Mouse (Mus musculus) lung, embryonic 15.5 days (tissue): ENCODE data around the gene Trmt10c. TPM values are rescaled to one million over a fixed set of nuclear protein-coding genes. Genes with fewer than 3 reads are reported as not detected.
"Not testable (repeated sequence)": the region's sequence is repeated elsewhere in the genome, so short reads cannot be mapped to it uniquely, and the experiment has no call there.

Experiments used
- ATAC-seq: fragments of 200-750 bp; cut with Nextera tagmentation; 2 replicates; pipeline ENCODE4 v1.8.0; 2017; ENCODE audit warnings: moderate number of reproducible peaks, borderline replicate concordance; ENCODE audit not compliant: low FRiP score, low TSS enrichment; ENCODE audit errors: extremely low read depth
- H3K27ac ChIP-seq: fragments of 300-500 bp; sonication (generic); 2 replicates; pipeline ENCODE4 v1.5.1; 2015; ENCODE audit warnings: moderate library complexity, mild to moderate bottlenecking, inconsistent platforms
- H3K27me3 ChIP-seq: fragments of 300-500 bp; sonication (generic); 2 replicates; pipeline ENCODE4 v1.6.1; 2015; ENCODE audit warnings: inconsistent platforms
- H3K36me3 ChIP-seq: fragments of 300-500 bp; sonication (generic); 2 replicates; pipeline ENCODE4 v1.6.1; 2015; ENCODE audit warnings: inconsistent platforms
- H3K4me1 ChIP-seq: fragments of 300-500 bp; sonication (generic); 2 replicates; pipeline ENCODE4 v1.6.1; 2015; ENCODE audit warnings: inconsistent platforms
- H3K4me2 ChIP-seq: fragments of 300-500 bp; sonication (generic); 2 replicates; pipeline ENCODE4 v1.6.1; 2015; ENCODE audit warnings: inconsistent platforms, mild to moderate bottlenecking, moderate library complexity
- H3K4me3 ChIP-seq: fragments of 300-500 bp; sonication (generic); 2 replicates; pipeline ENCODE4 v1.5.1; 2015; ENCODE audit warnings: mild to moderate bottlenecking, inconsistent platforms
- H3K9ac ChIP-seq: fragments of 300-500 bp; sonication (generic); 2 replicates; pipeline ENCODE4 v1.6.1; 2015; ENCODE audit warnings: inconsistent platforms
- H3K9me3 ChIP-seq: fragments of 300-500 bp; sonication (generic); 2 replicates; pipeline ENCODE4 v1.6.1; 2016; ENCODE audit warnings: inconsistent platforms
- WGBS: fragments of 180-500 bp; shearing (Covaris S2); methylation state at CpG from one replicate; pipeline ENCODE4 v1.1.7; 2015; 5-methylcytosine and 5-hydroxymethylcytosine counted together
- polyA plus RNA-seq: library from polyadenylated mRNA; unstranded; fragments of >200 nt; fragmentation: Nextera tagmentation; extraction: Ambion mirVana; gene quantifications from 2 replicates; pipeline ENCODE4 v1.2.1, GENCODE M21; 2015

Gene Trmt10c
- polyA plus RNA-seq, 1 experiment from 2014 or later, result 25.4 TPM

- H3K27ac ChIP-seq, result no peak overlapping the region
- H3K4me1 ChIP-seq, result no peaks in the 10 kb centered on the region
- no peak overlapping the region for H3K9ac ChIP-seq
- 86% methylated on average over 6 of the region's 6 CpGs for WGBS
- H3K9me3 ChIP-seq, result no peaks in the 10 kb centered on the region
- H3K27me3 ChIP-seq, result no peaks in the 10 kb centered on the region
- H3K4me3 ChIP-seq, result no peak overlapping the region
- ATAC-seq, result no peak
- no peaks in the 10 kb centered on the region for H3K36me3 ChIP-seq
- no peak overlapping the region for H3K4me2 ChIP-seq
Measured at GRCm38 (mm10) chr16:56068523-56069070, 31.0 kb upstream of the Trmt10c start.

DNA sequence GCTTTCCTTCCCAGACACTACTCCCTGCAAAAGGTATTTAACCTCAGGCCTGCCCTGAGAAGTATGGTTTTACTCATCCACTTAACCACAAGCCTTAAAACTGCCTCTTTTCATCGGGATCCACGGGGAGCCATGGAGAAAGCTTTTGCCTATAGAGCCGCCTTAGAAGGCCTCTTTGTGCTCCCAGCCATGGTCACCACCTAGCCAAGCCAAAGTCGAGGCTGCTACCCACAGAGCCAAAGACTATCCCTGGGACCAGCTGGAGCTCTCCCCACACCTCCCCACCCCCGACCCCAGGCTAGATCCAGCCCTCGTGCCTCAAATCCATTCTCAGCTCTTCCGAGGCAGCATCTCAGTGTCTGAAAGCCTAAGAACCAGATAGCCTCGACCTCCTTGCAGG, 28.5 kb upstream of the Trmt10c start:
- no peak overlapping the region for H3K4me2 ChIP-seq
- H3K27ac ChIP-seq, result no peak overlapping the region
- no peaks in the 10 kb centered on the region for H3K4me1 ChIP-seq
- H3K27me3 ChIP-seq, result no peaks in the 10 kb centered on the region
- 52% methylated on average over 8 of the region's 8 CpGs for WGBS
- no peak overlapping the region for H3K9ac ChIP-seq
- ATAC-seq, result no peak
- H3K36me3 ChIP-seq, result no peaks in the 10 kb centered on the region
- H3K4me3 ChIP-seq, result no peak overlapping the region
- no peaks in the 10 kb centered on the region for H3K9me3 ChIP-seq

GRCm38 (mm10) chr16:56064334-56064990, 26.8 kb upstream of the Trmt10c start:
- peak overlapping the region; percentile 50; the same call in 1 of the 2 replicates for H3K27ac ChIP-seq
- no peaks in the 10 kb centered on the region for H3K9me3 ChIP-seq
- peak; percentile 87 for ATAC-seq
- peak overlapping the region; percentile 47 for H3K9ac ChIP-seq
- peak overlapping the region; percentile 48 for H3K4me3 ChIP-seq
- H3K27me3 ChIP-seq, result no peaks in the 10 kb centered on the region
- H3K4me1 ChIP-seq, result no peaks in the 10 kb centered on the region
- no peaks in the 10 kb centered on the region for H3K36me3 ChIP-seq
- H3K4me2 ChIP-seq, result peak overlapping the region; percentile 74
- WGBS, result 2% methylated on average over 20 of the region's 20 CpGs

DNA sequence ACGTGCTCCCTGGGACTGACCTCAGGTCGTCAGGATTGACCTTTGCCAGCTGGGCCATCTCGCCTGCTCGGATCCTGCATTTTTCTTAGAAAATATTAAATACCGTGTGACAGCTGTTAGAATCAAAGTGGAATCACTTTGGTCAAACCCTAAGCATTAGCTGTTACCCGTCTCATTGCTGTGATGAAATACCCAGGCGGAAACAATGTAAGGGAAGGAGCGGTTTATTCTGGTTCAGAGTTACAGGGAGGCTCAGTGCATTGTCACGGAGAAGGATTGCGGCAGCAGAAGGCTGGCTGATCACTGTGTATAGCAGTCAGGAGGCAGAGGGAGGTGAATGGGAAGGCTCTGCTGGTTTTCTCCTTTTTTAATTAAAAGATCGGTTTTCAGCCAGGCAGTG, 25.4 kb upstream of the Trmt10c start:
- no peak overlapping the region for H3K27ac ChIP-seq
- ATAC-seq, result no peak
- WGBS, result 54% methylated on average over 11 of the region's 11 CpGs
- no peak overlapping the region for H3K9ac ChIP-seq
- no peaks in the 10 kb centered on the region for H3K9me3 ChIP-seq
- no peak overlapping the region for H3K4me2 ChIP-seq
- H3K27me3 ChIP-seq, result no peaks in the 10 kb centered on the region
- no peaks in the 10 kb centered on the region for H3K4me1 ChIP-seq
- no peaks in the 10 kb centered on the region for H3K36me3 ChIP-seq
- H3K4me3 ChIP-seq, result no peak overlapping the region

- WGBS, result 74% methylated on average over 7 of the region's 7 CpGs
- Histone ChIP-seq H3K27me3 (no peaks in the 10 kb centered on the region), H3K9me3 (no peaks in the 10 kb centered on the region), H3K36me3 (no peaks in the 10 kb centered on the region), H3K4me3 (no peak overlapping the region), H3K4me1 (no peaks in the 10 kb centered on the region), H3K4me2 (no peak overlapping the region), H3K9ac (no peak overlapping the region), H3K27ac (no peak overlapping the region)
- ATAC-seq, result no peak
Measured at GRCm38 (mm10) chr16:56061995-56062594, 24.5 kb upstream of the Trmt10c start.

- Histone ChIP-seq H3K4me3 (no peak overlapping the region), H3K4me2 (no peak overlapping the region), H3K27me3 (no peaks in the 10 kb centered on the region), H3K9me3 (no peaks in the 10 kb centered on the region), H3K4me1 (no peaks in the 10 kb centered on the region), H3K9ac (no peak overlapping the region), H3K36me3 (no peaks in the 10 kb centered on the region), H3K27ac (no peak overlapping the region)
- 79% methylated on average over 10 of the region's 10 CpGs for WGBS
- ATAC-seq, result no peak
Measured at GRCm38 (mm10) chr16:56058151-56058550, 20.5 kb upstream of the Trmt10c start.

DNA sequence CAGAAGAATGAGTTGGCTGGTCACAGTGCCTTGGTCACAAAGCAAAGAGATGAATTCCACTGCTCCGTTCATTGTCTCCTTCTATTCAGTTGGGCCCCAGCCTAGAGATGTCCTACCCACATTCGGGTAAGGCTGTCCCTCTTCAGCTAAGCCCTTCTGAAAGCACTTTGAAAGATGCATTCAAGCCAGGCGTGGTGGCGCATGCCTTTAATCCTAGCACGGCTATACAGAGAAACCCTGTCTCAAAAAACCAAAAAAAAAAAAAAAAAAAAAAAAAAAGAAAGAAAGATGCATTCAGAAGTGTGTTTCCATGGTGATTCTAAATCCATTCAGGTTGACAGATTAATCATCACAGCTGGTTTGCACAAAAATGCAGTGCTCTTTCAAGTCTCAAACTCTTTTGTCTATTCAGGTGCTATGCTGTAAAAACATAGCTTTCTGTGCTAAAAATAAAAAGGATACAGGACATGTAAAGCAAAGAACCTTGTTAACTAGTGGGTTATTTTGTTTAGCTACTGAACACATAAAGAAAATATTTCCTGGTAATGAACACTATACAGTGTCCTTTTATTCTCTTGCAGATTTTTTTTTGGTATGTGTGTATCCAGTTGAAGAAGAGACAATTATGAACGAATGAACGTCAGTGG, 19.4 kb upstream of the Trmt10c start:
- no peak for ATAC-seq
- H3K27me3 ChIP-seq, result no peaks in the 10 kb centered on the region

GRCm38 (mm10) chr16:56055911-56056310, 18.3 kb upstream of the Trmt10c start:
- Histone ChIP-seq H3K36me3 (no peaks in the 10 kb centered on the region), H3K4me1 (no peaks in the 10 kb centered on the region), H3K9ac (no peak overlapping the region), H3K27me3 (no peaks in the 10 kb centered on the region), H3K27ac (no peak overlapping the region), H3K9me3 (no peaks in the 10 kb centered on the region), H3K4me3 (no peak overlapping the region), H3K4me2 (no peak overlapping the region)
- no peak for ATAC-seq
- 79% methylated on average over 3 of the region's 3 CpGs for WGBS

More for the DNA sequence above, 19.4 kb upstream of the Trmt10c start:
- H3K4me2 ChIP-seq, result no peak overlapping the region
- H3K9me3 ChIP-seq, result no peaks in the 10 kb centered on the region
- no peaks in the 10 kb centered on the region for H3K36me3 ChIP-seq
- WGBS, result 68% methylated on average over 7 of the region's 7 CpGs
- no peak overlapping the region for H3K9ac ChIP-seq
- no peak overlapping the region for H3K27ac ChIP-seq
- H3K4me1 ChIP-seq, result no peaks in the 10 kb centered on the region
- H3K4me3 ChIP-seq, result no peak overlapping the region

DNA sequence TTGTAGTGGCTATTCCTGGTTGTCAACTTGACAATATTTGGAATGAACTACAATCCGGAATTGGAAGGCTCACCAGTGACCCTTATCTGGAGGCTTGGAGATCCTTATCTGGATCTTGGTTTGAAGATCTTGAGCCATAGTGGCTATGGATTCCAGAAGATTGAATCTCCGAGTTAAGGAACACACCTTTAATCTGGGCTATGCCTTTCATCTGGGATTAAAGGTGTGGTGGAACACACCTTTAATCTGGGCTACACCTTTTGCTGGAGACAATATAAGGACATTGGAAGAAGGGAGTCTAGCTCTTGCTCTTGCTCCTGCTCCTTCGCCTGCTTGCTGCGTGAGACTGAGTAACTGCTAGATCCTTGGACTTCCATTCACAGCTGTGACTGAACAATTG, 10.4 kb upstream of the Trmt10c start, which contains the start of gene Senp7:
Gene Senp7, plus strand, starts transcription at position 301 of the 400 bp plus-strand sequence.
- H3K4me2 ChIP-seq, ATAC-seq, H3K4me1 ChIP-seq, H3K9me3 ChIP-seq, H3K27me3 ChIP-seq, H3K4me3 ChIP-seq, H3K36me3 ChIP-seq, H3K27ac ChIP-seq, H3K9ac ChIP-seq: not testable (repeated sequence)
- WGBS, result no CpG with 5 or more reads among the region's 4 CpGs

- Histone ChIP-seq H3K27me3 (no peaks in the 10 kb centered on the region), H3K4me1 (peaks cover 13% of the 10 kb centered on the region), H3K27ac (peak overlapping the region; percentile 90), H3K4me2 (peak overlapping the region; percentile 74), H3K9me3 (no peaks in the 10 kb centered on the region), H3K36me3 (peaks cover 19% of the 10 kb centered on the region), H3K4me3 (peak overlapping the region; percentile 69), H3K9ac (peak overlapping the region; percentile 76)
- WGBS, result 24% methylated on average over 8 of the region's 8 CpGs
- peak; percentile 32; the same call in 1 of the 2 replicates for ATAC-seq
Measured at GRCm38 (mm10) chr16:56038090-56038489, 471 bp upstream of the Trmt10c start.

GRCm38 (mm10) chr16:56036501-56036900, 1.1 kb downstream of the Trmt10c start:
- Histone ChIP-seq H3K36me3 (peaks cover 34% of the 10 kb centered on the region), H3K4me3 (peak overlapping the region; percentile 69), H3K9me3 (no peaks in the 10 kb centered on the region), H3K4me2 (peak overlapping the region; percentile 74), H3K4me1 (peaks cover 13% of the 10 kb centered on the region), H3K9ac (peak overlapping the region; percentile 76), H3K27me3 (no peaks in the 10 kb centered on the region), H3K27ac (no peak overlapping the region)
- no peak for ATAC-seq
- 39% methylated on average over 6 of the region's 6 CpGs for WGBS

- H3K27me3 ChIP-seq, result no peaks in the 10 kb centered on the region
- no peak overlapping the region for H3K27ac ChIP-seq
- H3K4me1 ChIP-seq, result peaks cover 22% of the 10 kb centered on the region
- no peak overlapping the region for H3K9ac ChIP-seq
- 89% methylated on average over 6 of the region's 6 CpGs for WGBS
- ATAC-seq, result no peak
- H3K9me3 ChIP-seq, result no peaks in the 10 kb centered on the region
- H3K4me3 ChIP-seq, result no peak overlapping the region
- no peak overlapping the region for H3K4me2 ChIP-seq
- peaks cover 34% of the 10 kb centered on the region for H3K36me3 ChIP-seq
Measured at GRCm38 (mm10) chr16:56034566-56034965, 3.1 kb downstream of the Trmt10c start.
